Mouse (Mus musculus) ES-E14 (cell line): Measurements from ENCODE around the gene Cidec.

Source experiments
- CHD2 ChIP-seq: IDR thresholded peaks from 2 replicates; pipeline ENCODE4 v1.6.1; 2014; ENCODE audit warnings: mild to moderate bottlenecking, low read depth, low read length, inconsistent platforms
- HCFC1 ChIP-seq: IDR thresholded peaks from 2 replicates; pipeline ENCODE4 v1.6.1; 2012; ENCODE audit warnings: low read length, inconsistent platforms, borderline replicate concordance; ENCODE audit not compliant: insufficient read depth
- MAFK ChIP-seq: IDR thresholded peaks from 2 replicates; pipeline ENCODE4 v1.6.1; 2014; ENCODE audit warnings: mild to moderate bottlenecking, low read depth, low read length, inconsistent platforms; ENCODE audit not compliant: insufficient read depth

- TF ChIP-seq MAFK (no peak), CHD2 (no peak), HCFC1 (no peak)
Observed at GRCm38 (mm10) chr6:113406683-113407082, 28.9 kb downstream of the Cidec start.
